Mouse (Mus musculus): ENCODE data around the gene D630003M21Rik. TPM values are rescaled to one million over a fixed set of nuclear protein-coding genes. Genes with fewer than 3 reads are reported as not detected.

The D630003M21Rik gene
- total RNA-seq, 1 experiment, result 0.89 TPM

DNA sequence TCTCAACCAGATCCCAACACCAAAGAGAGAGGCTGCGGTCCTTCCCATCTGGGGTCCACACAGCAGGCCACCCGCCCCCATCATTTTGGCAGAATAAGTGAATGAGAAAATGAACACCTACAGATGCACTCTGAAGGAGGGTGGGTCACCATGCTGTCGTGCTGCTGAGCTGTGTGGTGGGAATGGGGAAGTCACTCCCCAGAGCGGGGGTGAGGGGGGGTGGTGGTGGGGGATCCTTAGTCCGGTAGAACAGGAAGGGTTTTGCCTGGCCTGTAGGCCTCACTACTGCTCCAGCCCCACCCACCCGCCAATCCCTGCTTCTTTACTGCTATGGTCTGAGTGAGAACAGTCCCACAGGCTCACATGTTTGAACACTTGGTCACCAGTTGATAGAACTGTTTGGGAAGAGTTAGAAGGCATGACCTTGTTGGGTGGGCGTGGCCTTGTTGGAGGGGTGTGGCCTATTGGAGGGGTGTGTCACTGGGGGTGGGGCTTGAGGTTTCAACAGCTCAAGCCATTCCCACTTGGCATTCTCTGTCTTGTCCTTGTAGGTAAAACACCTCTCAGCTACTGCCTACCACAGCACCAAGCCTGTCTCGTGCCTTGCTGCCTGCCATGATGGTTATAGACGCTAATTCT lies 7.5 kb downstream of the D630003M21Rik start:
- Histone ChIP-seq H3K9me3 (ENCODE audit: control insufficient read depth, insufficient read depth, low read depth, low read length) (no peaks in the 10 kb centered on the region), H3K36me3 (ENCODE audit: control insufficient read depth, insufficient read depth, low read length, poor library complexity, severe bottlenecking) (no peaks in the 10 kb centered on the region), H3K9ac (ENCODE audit: insufficient read depth, low read depth, low read length, poor library complexity, severe bottlenecking) (no peak overlapping the region), H3K4me3 (ENCODE audit: insufficient read depth in 1 of 2, low read depth in 1 of 2, low read length in 2 of 2, poor library complexity in 1 of 2, severe bottlenecking in 1 of 2) (no peak overlapping the region), H3K27ac (ENCODE audit: insufficient read depth, low read depth, low read length, poor library complexity, severe bottlenecking) (no peak overlapping the region), H3K4me1 (ENCODE audit: control insufficient read depth in 2 of 2, insufficient read depth in 2 of 2, low read length in 2 of 2, poor library complexity in 1 of 2) (no peaks in the 10 kb centered on the region)
- TF ChIP-seq CHD2 (IDR thresholded peaks at IDR 0.05; ENCODE audit: low read depth, low read length), result no peak
- TF ChIP-seq HCFC1 (IDR thresholded peaks at IDR 0.05; ENCODE audit: borderline replicate concordance, insufficient read depth, low read length), result no peak
- no peak for TF ChIP-seq ZC3H11A (IDR thresholded peaks at IDR 0.05; ENCODE audit: borderline replicate concordance, low read depth, low read length)
- TF ChIP-seq MAFK (IDR thresholded peaks at IDR 0.05; ENCODE audit: insufficient read depth, low read depth, low read length), result no peak
- no peak for TF ChIP-seq ZNF384 (IDR thresholded peaks at IDR 0.05; ENCODE audit: low read depth, low read length)
- in situ Hi-C loops (cut with MboI; ENCODE audit: low sequenced_read_pairs in 2 of 2, unreplicated experiment in 2 of 2), result no loop called here
- DNase-seq (ENCODE audit: low read depth, low spot score), result no peak

DNA sequence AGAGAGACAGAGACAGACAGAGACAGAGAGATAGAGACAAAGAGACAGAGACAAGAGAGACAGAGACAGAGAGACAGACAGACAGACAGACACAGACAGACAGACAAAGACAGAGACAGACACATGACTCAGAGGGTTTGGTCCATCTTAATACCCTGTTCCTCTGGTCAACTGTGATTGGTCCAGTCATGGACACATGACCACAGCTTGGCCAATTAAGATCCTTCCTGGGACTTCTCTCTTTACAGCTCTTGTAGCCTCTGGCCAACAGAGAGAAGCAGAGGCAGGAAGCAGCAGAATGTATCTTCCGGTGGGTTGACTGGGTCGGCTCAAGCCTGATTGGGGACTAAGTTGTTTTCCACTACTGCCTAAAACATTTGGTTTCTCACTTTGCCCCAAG lies 9.5 kb downstream of the D630003M21Rik start:
- Histone ChIP-seq H3K4me3 (ENCODE audit: insufficient read depth in 1 of 2, low read depth in 1 of 2, low read length in 2 of 2, poor library complexity in 1 of 2, severe bottlenecking in 1 of 2) (no peak overlapping the region), H3K4me1 (ENCODE audit: control insufficient read depth in 2 of 2, insufficient read depth in 2 of 2, low read length in 2 of 2, poor library complexity in 1 of 2) (no peaks in the 10 kb centered on the region), H3K9ac (ENCODE audit: insufficient read depth, low read depth, low read length, poor library complexity, severe bottlenecking) (no peak overlapping the region), H3K27ac (ENCODE audit: insufficient read depth, low read depth, low read length, poor library complexity, severe bottlenecking) (no peak overlapping the region), H3K9me3 (ENCODE audit: control insufficient read depth, insufficient read depth, low read depth, low read length) (no peaks in the 10 kb centered on the region), H3K36me3 (ENCODE audit: control insufficient read depth, insufficient read depth, low read length, poor library complexity, severe bottlenecking) (no peaks in the 10 kb centered on the region)
- in situ Hi-C loops (cut with MboI; ENCODE audit: low sequenced_read_pairs in 2 of 2, unreplicated experiment in 2 of 2), result no loop called here
- no peak for TF ChIP-seq CHD2 (IDR thresholded peaks at IDR 0.05; ENCODE audit: low read depth, low read length)
- TF ChIP-seq MAFK (IDR thresholded peaks at IDR 0.05; ENCODE audit: insufficient read depth, low read depth, low read length), result no peak
- no peak for TF ChIP-seq ZNF384 (IDR thresholded peaks at IDR 0.05; ENCODE audit: low read depth, low read length)
- no peak for TF ChIP-seq ZC3H11A (IDR thresholded peaks at IDR 0.05; ENCODE audit: borderline replicate concordance, low read depth, low read length)
- TF ChIP-seq HCFC1 (IDR thresholded peaks at IDR 0.05; ENCODE audit: borderline replicate concordance, insufficient read depth, low read length), result no peak
- no peak for DNase-seq (ENCODE audit: low read depth, low spot score)

- in situ Hi-C loops (cut with MboI; ENCODE audit: low sequenced_read_pairs in 2 of 2, unreplicated experiment in 2 of 2), result no loop called here
- no peak overlapping the region for H3K9ac ChIP-seq (ENCODE audit: insufficient read depth, low read depth, low read length, poor library complexity, severe bottlenecking)
- no peaks in the 10 kb centered on the region for H3K4me1 ChIP-seq (ENCODE audit: control insufficient read depth in 2 of 2, insufficient read depth in 2 of 2, low read length in 2 of 2, poor library complexity in 1 of 2)
- TF ChIP-seq ZC3H11A (IDR thresholded peaks at IDR 0.05; ENCODE audit: borderline replicate concordance, low read depth, low read length) (no peak), CHD2 (IDR thresholded peaks at IDR 0.05; ENCODE audit: low read depth, low read length) (no peak), MAFK (IDR thresholded peaks at IDR 0.05; ENCODE audit: insufficient read depth, low read depth, low read length) (no peak)
- no peak overlapping the region for H3K27ac ChIP-seq (ENCODE audit: insufficient read depth, low read depth, low read length, poor library complexity, severe bottlenecking)
- no peak overlapping the region for H3K4me3 ChIP-seq (ENCODE audit: insufficient read depth in 1 of 2, low read depth in 1 of 2, low read length in 2 of 2, poor library complexity in 1 of 2, severe bottlenecking in 1 of 2)
- no peak for DNase-seq (ENCODE audit: low read depth, low spot score)
- H3K9me3 ChIP-seq (ENCODE audit: control insufficient read depth, insufficient read depth, low read depth, low read length), result no peaks in the 10 kb centered on the region
- no peaks in the 10 kb centered on the region for H3K36me3 ChIP-seq (ENCODE audit: control insufficient read depth, insufficient read depth, low read length, poor library complexity, severe bottlenecking)
Observed at GRCm38 (mm10) chr2:158216510-158216909, 12.5 kb downstream of the D630003M21Rik start.

DNA sequence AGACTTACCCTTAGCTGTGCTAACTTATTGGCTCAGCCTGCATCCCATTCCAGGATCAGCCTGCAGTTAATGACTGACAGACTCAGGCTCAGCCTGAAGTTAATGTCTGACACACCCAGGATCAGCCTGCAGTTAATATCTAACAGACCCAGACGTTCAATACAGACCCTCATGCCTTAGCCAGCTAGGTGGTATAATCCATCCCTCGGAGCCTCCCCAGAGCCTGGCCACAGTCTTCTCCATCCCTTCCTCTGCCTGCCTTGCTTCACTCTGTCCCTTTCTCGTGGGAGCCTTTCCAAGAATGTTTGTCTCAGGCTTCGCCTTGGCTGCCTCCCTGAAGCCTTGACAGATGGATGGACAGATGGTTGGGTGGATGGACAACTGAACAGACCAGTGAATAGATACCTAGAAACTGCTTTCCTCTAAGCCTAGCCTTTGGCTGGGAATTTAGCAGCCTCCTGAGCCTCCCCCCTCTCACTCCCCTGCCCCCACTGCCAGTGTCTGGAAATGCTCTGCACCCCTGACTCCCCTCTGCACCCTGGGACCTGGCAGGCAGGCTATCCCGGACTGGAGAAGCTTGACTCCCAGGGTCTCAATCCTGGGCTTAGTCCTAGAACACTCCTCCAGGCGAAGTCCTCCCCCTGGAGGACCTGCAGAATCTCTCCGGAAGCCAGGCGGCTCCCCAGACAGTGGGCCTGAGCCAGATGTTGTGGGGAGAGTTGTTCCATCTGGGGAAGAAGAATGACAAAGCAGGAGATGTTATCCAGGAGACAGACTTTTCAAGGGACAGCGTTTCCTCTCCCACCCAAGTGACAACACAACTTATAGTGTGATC lies 13.5 kb downstream of the D630003M21Rik start:
- in situ Hi-C loops (cut with MboI; ENCODE audit: low sequenced_read_pairs in 2 of 2, unreplicated experiment in 2 of 2), result no loop called here
- Histone ChIP-seq H3K4me1 (ENCODE audit: control insufficient read depth in 2 of 2, insufficient read depth in 2 of 2, low read length in 2 of 2, poor library complexity in 1 of 2) (no peaks in the 10 kb centered on the region), H3K9me3 (ENCODE audit: control insufficient read depth, insufficient read depth, low read depth, low read length) (no peaks in the 10 kb centered on the region), H3K36me3 (ENCODE audit: control insufficient read depth, insufficient read depth, low read length, poor library complexity, severe bottlenecking) (no peaks in the 10 kb centered on the region), H3K9ac (ENCODE audit: insufficient read depth, low read depth, low read length, poor library complexity, severe bottlenecking) (no peak overlapping the region), H3K27ac (ENCODE audit: insufficient read depth, low read depth, low read length, poor library complexity, severe bottlenecking) (no peak overlapping the region), H3K4me3 (ENCODE audit: insufficient read depth in 1 of 2, low read depth in 1 of 2, low read length in 2 of 2, poor library complexity in 1 of 2, severe bottlenecking in 1 of 2) (no peak overlapping the region)
- TF ChIP-seq CHD2 (IDR thresholded peaks at IDR 0.05; ENCODE audit: low read depth, low read length), result no peak
- TF ChIP-seq MAFK (IDR thresholded peaks at IDR 0.05; ENCODE audit: insufficient read depth, low read depth, low read length), result no peak
- no peak for TF ChIP-seq ZC3H11A (IDR thresholded peaks at IDR 0.05; ENCODE audit: borderline replicate concordance, low read depth, low read length)
- TF ChIP-seq ZNF384 (IDR thresholded peaks at IDR 0.05; ENCODE audit: low read depth, low read length), result no peak
- TF ChIP-seq HCFC1 (IDR thresholded peaks at IDR 0.05; ENCODE audit: borderline replicate concordance, insufficient read depth, low read length), result no peak
- DNase-seq (ENCODE audit: low read depth, low spot score), result no peak
